Mouse (Mus musculus): ENCODE results near the gene Zfp185. TPM values are rescaled to one million over a fixed set of nuclear protein-coding genes. Genes with fewer than 3 reads are reported as not detected.
A peak's percentile ranks its signal among the peaks of the same experiment; 100 is the strongest.

The Zfp185 gene
- polyA plus RNA-seq, 1 experiment = not detected

DNA sequence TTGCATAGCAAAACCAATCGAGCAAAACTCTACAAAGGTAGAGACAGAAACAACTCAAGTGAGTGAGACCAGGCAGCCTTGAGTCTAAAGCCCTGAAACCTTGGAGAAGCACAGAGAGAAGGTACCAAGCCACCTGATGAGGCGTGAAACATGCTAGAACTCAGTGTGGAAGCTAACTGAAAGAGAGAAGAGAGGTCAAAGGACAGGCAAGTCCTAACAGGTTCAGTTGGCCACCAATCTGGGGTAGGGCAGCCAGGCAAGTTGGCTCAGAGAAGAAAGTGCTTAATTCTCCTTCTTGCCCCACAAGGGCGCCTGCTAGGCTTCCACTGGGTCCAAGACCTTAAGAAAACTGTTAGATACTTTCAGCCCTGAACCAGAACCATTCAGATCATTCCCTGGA is 25.6 kb upstream of the Zfp185 start:
- Histone ChIP-seq H3K79me2 (ENCODE audit: control insufficient read depth, insufficient read depth) (no peaks in the 10 kb centered on the region), H3K27me3 (ENCODE audit: control insufficient read depth, insufficient read depth, insufficient read length) (no peaks in the 10 kb centered on the region)
- no peak for TF ChIP-seq REST (IDR thresholded peaks at IDR 0.05; ENCODE audit: insufficient read depth, insufficient read length)
- TF ChIP-seq E2F4 (IDR thresholded peaks at IDR 0.05; ENCODE audit: insufficient read depth) = no peak
- TF ChIP-seq MYOD1 (IDR thresholded peaks at IDR 0.05; ENCODE audit: control insufficient read depth in 1 of 3, insufficient read length in 2 of 3, low read depth in 2 of 3) = no peak
- no peak for TF ChIP-seq SRF (IDR thresholded peaks at IDR 0.05; ENCODE audit: control insufficient read depth, insufficient read length, low read depth)
- TF ChIP-seq TCF3 (IDR thresholded peaks at IDR 0.05; ENCODE audit: insufficient read length, low read depth) = no peak
- no peak for TF ChIP-seq USF1 (IDR thresholded peaks at IDR 0.05; ENCODE audit: low read depth)
- TF ChIP-seq MAX (IDR thresholded peaks at IDR 0.05; ENCODE audit: low read depth) = no peak
- TF ChIP-seq POLR2AphosphoS2 (IDR thresholded peaks at IDR 0.05; ENCODE audit: insufficient read length, low read depth) = no peak
- TF ChIP-seq MYOG (IDR thresholded peaks at IDR 0.05; ENCODE audit: control insufficient read depth in 1 of 3, insufficient read depth in 1 of 3, insufficient read length in 2 of 3, low read depth in 2 of 3) = no peak
- TF ChIP-seq TCF12 (IDR thresholded peaks at IDR 0.05; ENCODE audit: insufficient read depth, poor library complexity, severe bottlenecking) = no peak
- no peak for TF ChIP-seq CEBPB (IDR thresholded peaks at IDR 0.05; ENCODE audit: insufficient read depth, poor library complexity, severe bottlenecking)

GRCm38 (mm10) chrX:72962743-72963142 is 24.4 kb upstream of the Zfp185 start:
- Histone ChIP-seq H3ac (ENCODE audit: control insufficient read depth, insufficient read length) (no peak overlapping the region), H3K27me3 (ENCODE audit: control insufficient read depth, insufficient read depth, insufficient read length) (no peaks in the 10 kb centered on the region), H3K4me2 (ENCODE audit: low read depth) (no peak overlapping the region), H3K4me3 (no peak overlapping the region), H3K79me2 (ENCODE audit: control insufficient read depth, insufficient read depth) (no peaks in the 10 kb centered on the region), H3K36me3 (ENCODE audit: control insufficient read depth, insufficient read depth) (no peaks in the 10 kb centered on the region)
- TF ChIP-seq E2F4 (IDR thresholded peaks at IDR 0.05; ENCODE audit: insufficient read depth) = no peak
- no peak for TF ChIP-seq TCF12 (IDR thresholded peaks at IDR 0.05; ENCODE audit: insufficient read depth, poor library complexity, severe bottlenecking)
- no peak for TF ChIP-seq MYOD1 (IDR thresholded peaks at IDR 0.05; ENCODE audit: control insufficient read depth in 1 of 3, insufficient read length in 2 of 3, low read depth in 2 of 3)

More for the DNA sequence above, 25.6 kb upstream of the Zfp185 start:
- H3K36me3 ChIP-seq (ENCODE audit: control insufficient read depth, insufficient read depth) = peaks cover 3% of the 10 kb centered on the region
- no peak overlapping the region for H3K4me3 ChIP-seq
- H3ac ChIP-seq (ENCODE audit: control insufficient read depth, insufficient read length) = no peak overlapping the region
- no peak overlapping the region for H3K4me2 ChIP-seq (ENCODE audit: low read depth)

- no peaks in the 10 kb centered on the region for H3K36me3 ChIP-seq (ENCODE audit: control insufficient read depth, insufficient read depth)
- H3ac ChIP-seq (ENCODE audit: control insufficient read depth, insufficient read length) = no peak overlapping the region
- no peak overlapping the region for H3K4me3 ChIP-seq
- peaks cover 15% of the 10 kb centered on the region for H3K27me3 ChIP-seq (ENCODE audit: control insufficient read depth, insufficient read depth, insufficient read length)
- TF ChIP-seq CEBPB (IDR thresholded peaks at IDR 0.05; ENCODE audit: insufficient read depth, poor library complexity, severe bottlenecking) (no peak), USF1 (IDR thresholded peaks at IDR 0.05; ENCODE audit: low read depth) (no peak), MAX (IDR thresholded peaks at IDR 0.05; ENCODE audit: low read depth) (no peak), SRF (IDR thresholded peaks at IDR 0.05; ENCODE audit: control insufficient read depth, insufficient read length, low read depth) (no peak), MYOG (IDR thresholded peaks at IDR 0.05; ENCODE audit: control insufficient read depth in 1 of 3, insufficient read depth in 1 of 3, insufficient read length in 2 of 3, low read depth in 2 of 3) (no peak), TCF12 (IDR thresholded peaks at IDR 0.05; ENCODE audit: insufficient read depth, poor library complexity, severe bottlenecking) (no peak), POLR2AphosphoS2 (IDR thresholded peaks at IDR 0.05; ENCODE audit: insufficient read length, low read depth) (no peak), REST (IDR thresholded peaks at IDR 0.05; ENCODE audit: insufficient read depth, insufficient read length) (no peak), TCF3 (IDR thresholded peaks at IDR 0.05; ENCODE audit: insufficient read length, low read depth) (no peak), E2F4 (IDR thresholded peaks at IDR 0.05; ENCODE audit: insufficient read depth) (no peak), POLR2A (IDR thresholded peaks at IDR 0.05; ENCODE audit: insufficient read length, low read depth) (no peak), MYOD1 (IDR thresholded peaks at IDR 0.05; ENCODE audit: control insufficient read depth in 1 of 3, insufficient read length in 2 of 3, low read depth in 2 of 3) (no peak)
- H3K79me2 ChIP-seq (ENCODE audit: control insufficient read depth, insufficient read depth) = no peaks in the 10 kb centered on the region
- H3K4me2 ChIP-seq (ENCODE audit: low read depth) = no peak overlapping the region
Measured at GRCm38 (mm10) chrX:72982831-72983230, 4.3 kb upstream of the Zfp185 start.

- peaks cover 15% of the 10 kb centered on the region for H3K27me3 ChIP-seq (ENCODE audit: control insufficient read depth, insufficient read depth, insufficient read length)
- H3K36me3 ChIP-seq (ENCODE audit: control insufficient read depth, insufficient read depth) = no peaks in the 10 kb centered on the region
- no peak for TF ChIP-seq REST (IDR thresholded peaks at IDR 0.05; ENCODE audit: insufficient read depth, insufficient read length)
- TF ChIP-seq TCF12 (IDR thresholded peaks at IDR 0.05; ENCODE audit: insufficient read depth, poor library complexity, severe bottlenecking) = no peak
- no peak for TF ChIP-seq MAX (IDR thresholded peaks at IDR 0.05; ENCODE audit: low read depth)
- no peak for TF ChIP-seq SRF (IDR thresholded peaks at IDR 0.05; ENCODE audit: control insufficient read depth, insufficient read length, low read depth)
- TF ChIP-seq E2F4 (IDR thresholded peaks at IDR 0.05; ENCODE audit: insufficient read depth) = no peak
- TF ChIP-seq POLR2A (IDR thresholded peaks at IDR 0.05; ENCODE audit: insufficient read length, low read depth) = no peak
- no peak for TF ChIP-seq CEBPB (IDR thresholded peaks at IDR 0.05; ENCODE audit: insufficient read depth, poor library complexity, severe bottlenecking)
- TF ChIP-seq USF1 (IDR thresholded peaks at IDR 0.05; ENCODE audit: low read depth) = no peak
- no peak for TF ChIP-seq POLR2AphosphoS2 (IDR thresholded peaks at IDR 0.05; ENCODE audit: insufficient read length, low read depth)
- TF ChIP-seq TCF3 (IDR thresholded peaks at IDR 0.05; ENCODE audit: insufficient read length, low read depth) = no peak
- no peak for TF ChIP-seq MYOG (IDR thresholded peaks at IDR 0.05; ENCODE audit: control insufficient read depth in 1 of 3, insufficient read depth in 1 of 3, insufficient read length in 2 of 3, low read depth in 2 of 3)
- no peak for TF ChIP-seq MYOD1 (IDR thresholded peaks at IDR 0.05; ENCODE audit: control insufficient read depth in 1 of 3, insufficient read length in 2 of 3, low read depth in 2 of 3)
- no peaks in the 10 kb centered on the region for H3K79me2 ChIP-seq (ENCODE audit: control insufficient read depth, insufficient read depth)
- H3K4me2 ChIP-seq (ENCODE audit: low read depth) = no peak overlapping the region
- H3K4me3 ChIP-seq = no peak overlapping the region
- no peak overlapping the region for H3ac ChIP-seq (ENCODE audit: control insufficient read depth, insufficient read length)
Measured at GRCm38 (mm10) chrX:72985607-72986006, 1.5 kb upstream of the Zfp185 start.

DNA sequence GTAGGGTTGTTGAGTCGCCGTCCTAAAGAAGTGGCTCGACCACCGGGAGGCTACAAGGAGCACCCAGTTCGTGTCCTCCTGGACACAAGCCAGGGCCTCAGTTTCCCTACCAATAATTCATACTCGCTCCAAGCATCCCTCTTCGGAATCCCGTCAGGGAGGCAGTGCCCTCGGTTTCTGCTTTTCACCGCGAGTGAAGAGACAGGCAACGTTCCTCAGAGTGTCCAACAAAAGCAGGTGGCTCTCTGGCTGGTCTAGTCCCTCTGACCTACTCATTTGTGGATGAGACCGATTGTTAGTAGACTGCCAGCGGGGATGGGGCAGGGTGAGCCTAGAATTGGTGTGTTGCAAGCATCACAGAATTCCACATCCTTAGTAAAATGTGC is 374 bp downstream of the Zfp185 start:
- no peaks in the 10 kb centered on the region for H3K79me2 ChIP-seq (ENCODE audit: control insufficient read depth, insufficient read depth)
- TF ChIP-seq MYOD1 (IDR thresholded peaks at IDR 0.05; ENCODE audit: control insufficient read depth in 1 of 3, insufficient read length in 2 of 3, low read depth in 2 of 3) = no peak
- no peak for TF ChIP-seq TCF3 (IDR thresholded peaks at IDR 0.05; ENCODE audit: insufficient read length, low read depth)
- no peak for TF ChIP-seq SRF (IDR thresholded peaks at IDR 0.05; ENCODE audit: control insufficient read depth, insufficient read length, low read depth)
- TF ChIP-seq USF1 (IDR thresholded peaks at IDR 0.05; ENCODE audit: low read depth) = no peak
- no peak for TF ChIP-seq TCF12 (IDR thresholded peaks at IDR 0.05; ENCODE audit: insufficient read depth, poor library complexity, severe bottlenecking)
- TF ChIP-seq POLR2AphosphoS2 (IDR thresholded peaks at IDR 0.05; ENCODE audit: insufficient read length, low read depth) = no peak
- TF ChIP-seq MAX (IDR thresholded peaks at IDR 0.05; ENCODE audit: low read depth) = no peak
- TF ChIP-seq MYOG (IDR thresholded peaks at IDR 0.05; ENCODE audit: control insufficient read depth in 1 of 3, insufficient read depth in 1 of 3, insufficient read length in 2 of 3, low read depth in 2 of 3) = no peak
- no peak for TF ChIP-seq REST (IDR thresholded peaks at IDR 0.05; ENCODE audit: insufficient read depth, insufficient read length)

More for the DNA sequence above, 374 bp downstream of the Zfp185 start:
- no peaks in the 10 kb centered on the region for H3K36me3 ChIP-seq (ENCODE audit: control insufficient read depth, insufficient read depth)
- H3K4me3 ChIP-seq = no peak overlapping the region
- H3ac ChIP-seq (ENCODE audit: control insufficient read depth, insufficient read length) = no peak overlapping the region
- peak overlapping the region; percentile 30 for H3K4me2 ChIP-seq (ENCODE audit: low read depth)
- H3K27me3 ChIP-seq (ENCODE audit: control insufficient read depth, insufficient read depth, insufficient read length) = peaks cover 15% of the 10 kb centered on the region

All from myocyte (in vitro differentiated cells).